Mouse (Mus musculus): ENCODE measurements around the gene Slc27a5.

GRCm38 (mm10) chr7:13006531-13006930 lies 8.5 kb upstream of the Slc27a5 start:
- TF ChIP-seq CTCF (IDR thresholded peaks at IDR 0.05) (no peak), EP300 (IDR thresholded peaks at IDR 0.05) (no peak)
